Mouse (Mus musculus): ENCODE measurements around the gene Mucl3. TPM values are rescaled to one million over a fixed set of nuclear protein-coding genes. Genes with fewer than 3 reads are reported as not detected.
A peak's percentile ranks its signal among the peaks of the same experiment; 100 is the strongest.

Gene Mucl3
- polyA plus RNA-seq, 1 experiment from 2014 or later: not detected

- TF ChIP-seq CTCF (IDR thresholded peaks at IDR 0.05; ENCODE audit: low read depth) (no peak), EP300 (IDR thresholded peaks at IDR 0.05; ENCODE audit: low read depth) (no peak)
- Histone ChIP-seq H3K36me3 (replicated peaks; ENCODE audit: insufficient read depth, low read length) (no peaks in the 10 kb centered on the region), H3K27me3 (ENCODE audit: insufficient read depth, low read length) (no peaks in the 10 kb centered on the region), H3K4me3 (ENCODE audit: low read depth, low read length) (no peak overlapping the region), H3K4me2 (ENCODE audit: low read depth, low read length) (no peak overlapping the region), H3K9ac (replicated peaks) (no peak overlapping the region), H3K27ac (ENCODE audit: low read depth) (no peak overlapping the region), H3K4me1 (ENCODE audit: insufficient read depth) (no peaks in the 10 kb centered on the region), H3K9me3 (ENCODE audit: low read length) (no peaks in the 10 kb centered on the region)
- no peak for DNase-seq
- ATAC-seq: no peak
- WGBS (ENCODE audit: insufficient replicate concordance): 67% methylated on average over 9 of the region's 9 CpGs
Measured at GRCm38 (mm10) chr17:35592131-35592530, 51.4 kb downstream of the Mucl3 start.

GRCm38 (mm10) chr17:35591731-35592130 lies 51.8 kb downstream of the Mucl3 start:
- ATAC-seq (no peak), DNase-seq (no peak)
- H3K9me3 ChIP-seq (ENCODE audit: low read length): no peaks in the 10 kb centered on the region
- no peaks in the 10 kb centered on the region for H3K36me3 ChIP-seq (replicated peaks; ENCODE audit: insufficient read depth, low read length)
- 84% methylated on average over 15 of the region's 15 CpGs for WGBS (ENCODE audit: insufficient replicate concordance)
- no peak overlapping the region for H3K4me2 ChIP-seq (ENCODE audit: low read depth, low read length)
- H3K9ac ChIP-seq (replicated peaks): no peak overlapping the region
- no peaks in the 10 kb centered on the region for H3K4me1 ChIP-seq (ENCODE audit: insufficient read depth)
- no peak overlapping the region for H3K27ac ChIP-seq (ENCODE audit: low read depth)
- H3K4me3 ChIP-seq (ENCODE audit: low read depth, low read length): no peak overlapping the region
- H3K27me3 ChIP-seq (ENCODE audit: insufficient read depth, low read length): no peaks in the 10 kb centered on the region
- no peak for TF ChIP-seq CTCF (IDR thresholded peaks at IDR 0.05; ENCODE audit: low read depth)
- no peak for TF ChIP-seq EP300 (IDR thresholded peaks at IDR 0.05; ENCODE audit: low read depth)

- H3K4me2 ChIP-seq (ENCODE audit: low read depth, low read length): no peak overlapping the region
- WGBS (ENCODE audit: insufficient replicate concordance): 93% methylated on average over 7 of the region's 7 CpGs
- no peaks in the 10 kb centered on the region for H3K27me3 ChIP-seq (ENCODE audit: insufficient read depth, low read length)
- no peak overlapping the region for H3K9ac ChIP-seq (replicated peaks)
- no peaks in the 10 kb centered on the region for H3K36me3 ChIP-seq (replicated peaks; ENCODE audit: insufficient read depth, low read length)
- H3K9me3 ChIP-seq (ENCODE audit: low read length): no peaks in the 10 kb centered on the region
- H3K4me1 ChIP-seq (ENCODE audit: insufficient read depth): no peaks in the 10 kb centered on the region
- DNase-seq: no peak
- H3K27ac ChIP-seq (ENCODE audit: low read depth): no peak overlapping the region
- no peak for ATAC-seq
- no peak overlapping the region for H3K4me3 ChIP-seq (ENCODE audit: low read depth, low read length)
- TF ChIP-seq EP300 (IDR thresholded peaks at IDR 0.05; ENCODE audit: low read depth) (no peak), CTCF (IDR thresholded peaks at IDR 0.05; ENCODE audit: low read depth) (no peak)
Measured at GRCm38 (mm10) chr17:35591219-35591578, 52.3 kb downstream of the Mucl3 start.

- ATAC-seq (no peak), DNase-seq (peak; percentile 77)
- H3K27me3 ChIP-seq (ENCODE audit: insufficient read depth, low read length): no peaks in the 10 kb centered on the region
- H3K9me3 ChIP-seq (ENCODE audit: low read length): no peaks in the 10 kb centered on the region
- no peak overlapping the region for H3K4me2 ChIP-seq (ENCODE audit: low read depth, low read length)
- no peak overlapping the region for H3K9ac ChIP-seq (replicated peaks)
- H3K36me3 ChIP-seq (replicated peaks; ENCODE audit: insufficient read depth, low read length): no peaks in the 10 kb centered on the region
- 47% methylated on average over 21 of the region's 21 CpGs for WGBS (ENCODE audit: insufficient replicate concordance)
- TF ChIP-seq EP300 (IDR thresholded peaks at IDR 0.05; ENCODE audit: low read depth) (no peak), CTCF (IDR thresholded peaks at IDR 0.05; ENCODE audit: low read depth) (peak; percentile 84)
- no peak overlapping the region for H3K27ac ChIP-seq (ENCODE audit: low read depth)
- H3K4me1 ChIP-seq (ENCODE audit: insufficient read depth): no peaks in the 10 kb centered on the region
- H3K4me3 ChIP-seq (ENCODE audit: low read depth, low read length): no peak overlapping the region
Measured at GRCm38 (mm10) chr17:35590410-35591218, 52.9 kb downstream of the Mucl3 start.

- TF ChIP-seq EP300 (IDR thresholded peaks at IDR 0.05; ENCODE audit: low read depth) (no peak), CTCF (IDR thresholded peaks at IDR 0.05; ENCODE audit: low read depth) (no peak)
- DNase-seq (no peak), ATAC-seq (no peak)
- Histone ChIP-seq H3K4me2 (ENCODE audit: low read depth, low read length) (no peak overlapping the region), H3K27me3 (ENCODE audit: insufficient read depth, low read length) (no peaks in the 10 kb centered on the region), H3K9me3 (ENCODE audit: low read length) (no peaks in the 10 kb centered on the region), H3K9ac (replicated peaks) (no peak overlapping the region), H3K36me3 (replicated peaks; ENCODE audit: insufficient read depth, low read length) (no peaks in the 10 kb centered on the region), H3K27ac (ENCODE audit: low read depth) (no peak overlapping the region), H3K4me3 (ENCODE audit: low read depth, low read length) (no peak overlapping the region), H3K4me1 (ENCODE audit: insufficient read depth) (no peaks in the 10 kb centered on the region)
- 45% methylated on average over 4 of the region's 4 CpGs for WGBS (ENCODE audit: insufficient replicate concordance)
Measured at GRCm38 (mm10) chr17:35588387-35588786, 55.1 kb downstream of the Mucl3 start.

- TF ChIP-seq CTCF (IDR thresholded peaks at IDR 0.05; ENCODE audit: low read depth) (0 out of 2 replicates have a peak, but pooled peaks have one; percentile 12), EP300 (IDR thresholded peaks at IDR 0.05; ENCODE audit: low read depth) (no peak)
- H3K27ac ChIP-seq (ENCODE audit: low read depth): no peak overlapping the region
- H3K9me3 ChIP-seq (ENCODE audit: low read length): no peaks in the 10 kb centered on the region
- H3K9ac ChIP-seq (replicated peaks): no peak overlapping the region
- no peak overlapping the region for H3K4me2 ChIP-seq (ENCODE audit: low read depth, low read length)
- WGBS (ENCODE audit: insufficient replicate concordance): 60% methylated on average over 1 of the region's 1 CpGs
- H3K4me3 ChIP-seq (ENCODE audit: low read depth, low read length): no peak overlapping the region
- no peaks in the 10 kb centered on the region for H3K27me3 ChIP-seq (ENCODE audit: insufficient read depth, low read length)
- no peaks in the 10 kb centered on the region for H3K36me3 ChIP-seq (replicated peaks; ENCODE audit: insufficient read depth, low read length)
- no peaks in the 10 kb centered on the region for H3K4me1 ChIP-seq (ENCODE audit: insufficient read depth)
- DNase-seq: no peak
- ATAC-seq: no peak
Measured at GRCm38 (mm10) chr17:35587291-35587690, 56.2 kb downstream of the Mucl3 start.

Other genes starting within 250 kb of the Mucl3 start
- gene H2-Q6, start 218.8 kb downstream of the Mucl3 start, polyA plus RNA-seq (2015; fragmentation: Nextera tagmentation; extraction: Ambion mirVana): 3.7 TPM in 2 replicates
- 7.5 and 7.9 TPM in 2 replicates for gene H2-Q7, start 204.5 kb downstream of the Mucl3 start, polyA plus RNA-seq (2015; fragmentation: Nextera tagmentation; extraction: Ambion mirVana)
- gene H2-Q10, start 173.6 kb downstream of the Mucl3 start, polyA plus RNA-seq (2015; fragmentation: Nextera tagmentation; extraction: Ambion mirVana): 621 and 683 TPM in 2 replicates
- not detected in 2 replicates for gene Pou5f1, start 137.7 kb downstream of the Mucl3 start, polyA plus RNA-seq (2015; fragmentation: Nextera tagmentation; extraction: Ambion mirVana)
- 19.6 and 20.6 TPM in 2 replicates for gene Tcf19, start 126.9 kb downstream of the Mucl3 start, polyA plus RNA-seq (2015; fragmentation: Nextera tagmentation; extraction: Ambion mirVana)
- gene Cchcr1, start 126.6 kb downstream of the Mucl3 start, polyA plus RNA-seq (2015; fragmentation: Nextera tagmentation; extraction: Ambion mirVana): 3.0 and 3.5 TPM in 2 replicates
- 0.13 TPM in 1 of 2 replicates, not detected in the other for gene Psors1c2, start 110.5 kb downstream of the Mucl3 start, polyA plus RNA-seq (2015; fragmentation: Nextera tagmentation; extraction: Ambion mirVana)
- not detected in 2 replicates for gene Cdsn, start 91.6 kb downstream of the Mucl3 start, polyA plus RNA-seq (2015; fragmentation: Nextera tagmentation; extraction: Ambion mirVana)
- gene 2300002M23Rik, start 76.2 kb downstream of the Mucl3 start, polyA plus RNA-seq (2015; fragmentation: Nextera tagmentation; extraction: Ambion mirVana): not detected in 2 replicates
- gene Sfta2, start 42.1 kb downstream of the Mucl3 start, polyA plus RNA-seq (2015; fragmentation: Nextera tagmentation; extraction: Ambion mirVana): not detected in 2 replicates
- gene Gm9573, start 17.1 kb downstream of the Mucl3 start, polyA plus RNA-seq (2015; fragmentation: Nextera tagmentation; extraction: Ambion mirVana): not detected in 2 replicates
- gene Vars2, start 23.9 kb upstream of the Mucl3 start, polyA plus RNA-seq (2015; fragmentation: Nextera tagmentation; extraction: Ambion mirVana): 4.6 and 5.0 TPM in 2 replicates
- 14.1 and 15.2 TPM in 2 replicates for gene Gtf2h4, start 30.0 kb upstream of the Mucl3 start, polyA plus RNA-seq (2015; fragmentation: Nextera tagmentation; extraction: Ambion mirVana)
- 2.2 and 2.3 TPM in 2 replicates for gene Ddr1, start 60.9 kb upstream of the Mucl3 start, polyA plus RNA-seq (2015; fragmentation: Nextera tagmentation; extraction: Ambion mirVana)
- 15.4 and 18.6 TPM in 2 replicates for gene Ier3, start 178.0 kb upstream of the Mucl3 start, polyA plus RNA-seq (2015; fragmentation: Nextera tagmentation; extraction: Ambion mirVana)
- gene Flot1, start 179.5 kb upstream of the Mucl3 start, polyA plus RNA-seq (2015; fragmentation: Nextera tagmentation; extraction: Ambion mirVana): 25.9 and 31.3 TPM in 2 replicates
- 198 and 213 TPM in 2 replicates for gene Tubb5, start 194.6 kb upstream of the Mucl3 start, polyA plus RNA-seq (2015; fragmentation: Nextera tagmentation; extraction: Ambion mirVana)
- gene Mdc1, start 197.8 kb upstream of the Mucl3 start, polyA plus RNA-seq (2015; fragmentation: Nextera tagmentation; extraction: Ambion mirVana): 2.5 and 3.3 TPM in 2 replicates
- 15.5 and 15.8 TPM in 2 replicates for gene Nrm, start 217.6 kb upstream of the Mucl3 start, polyA plus RNA-seq (2015; fragmentation: Nextera tagmentation; extraction: Ambion mirVana)
- gene Ppp1r18, start 221.9 kb upstream of the Mucl3 start, polyA plus RNA-seq (2015; fragmentation: Nextera tagmentation; extraction: Ambion mirVana): 14.1 and 15.3 TPM in 2 replicates
- gene Dhx16, start 236.1 kb upstream of the Mucl3 start, polyA plus RNA-seq (2015; fragmentation: Nextera tagmentation; extraction: Ambion mirVana): 14.3 and 15.6 TPM in 2 replicates

Measured in liver, postnatal 0 days (tissue).